Mouse (Mus musculus) c-Kit-positive CD71-positive TER-119-positive erythroid progenitor cells, embryonic 14.5 days (primary cell): ENCODE measurements around the gene Bbc3.
"Not testable (repeated sequence)": the region's sequence is repeated elsewhere in the genome, so short reads cannot be mapped to it uniquely, and the experiment has no call there.

ENCODE experiments used
- DNase-seq: peaks from one replicate; pipeline ENCODE4 v3.0.0-alpha.2; 2013; ENCODE audit warnings: low spot score

Gene Bbc3

GRCm38 (mm10) chr7:16294837-16295236 lies 13.4 kb upstream of the Bbc3 start:
- peak; percentile 96 for DNase-seq

GRCm38 (mm10) chr7:16295321-16295900 lies 12.8 kb upstream of the Bbc3 start:
- peak; percentile 83 for DNase-seq

- DNase-seq: peak; percentile 69
Measured at GRCm38 (mm10) chr7:16296146-16296545, 12.0 kb upstream of the Bbc3 start.

GRCm38 (mm10) chr7:16296766-16297390 lies 11.3 kb upstream of the Bbc3 start:
- DNase-seq: peak; percentile 75

GRCm38 (mm10) chr7:16297616-16298015 lies 10.6 kb upstream of the Bbc3 start:
- DNase-seq: no peak

GRCm38 (mm10) chr7:16298927-16299326 lies 9.3 kb upstream of the Bbc3 start:
- no peak for DNase-seq

- DNase-seq: no peak
Measured at GRCm38 (mm10) chr7:16299419-16300035, 8.7 kb upstream of the Bbc3 start.

GRCm38 (mm10) chr7:16307141-16307540 lies 1.1 kb upstream of the Bbc3 start:
- not testable (repeated sequence) for DNase-seq

- DNase-seq: no peak
Measured at GRCm38 (mm10) chr7:16308555-16309317, 543 bp downstream of the Bbc3 start.

GRCm38 (mm10) chr7:16309318-16310019 lies 1.3 kb downstream of the Bbc3 start:
- peak; percentile 74 for DNase-seq

GRCm38 (mm10) chr7:16310020-16310520 lies 1.9 kb downstream of the Bbc3 start:
- DNase-seq: peak; percentile 80

- DNase-seq: peak; percentile 57
Measured at GRCm38 (mm10) chr7:16310521-16311452, 2.6 kb downstream of the Bbc3 start.

- DNase-seq: peak; percentile 42
Measured at GRCm38 (mm10) chr7:16311453-16312004, 3.3 kb downstream of the Bbc3 start.

- DNase-seq: no peak
Measured at GRCm38 (mm10) chr7:16312011-16312671, 3.9 kb downstream of the Bbc3 start.

GRCm38 (mm10) chr7:16312672-16313311 lies 4.6 kb downstream of the Bbc3 start:
- DNase-seq: peak; percentile 45

GRCm38 (mm10) chr7:16313481-16314220 lies 5.5 kb downstream of the Bbc3 start:
- peak; percentile 77 for DNase-seq

- DNase-seq: no peak
Measured at GRCm38 (mm10) chr7:16314221-16314775, 6.1 kb downstream of the Bbc3 start.

- DNase-seq: no peak
Measured at GRCm38 (mm10) chr7:16315222-16315759, 7.1 kb downstream of the Bbc3 start.
